Mouse (Mus musculus) right cerebral cortex, postnatal 4 days (tissue): ENCODE measurements at regions not wholly inside any gene's neighbourhood (a gene's known extent, or its start where the extent isn't known, plus 50 kb on each side); places are given as distances from the start of the nearest gene placed in this dataset.

Experiments
- DNase-seq: peaks from one replicate; pipeline ENCODE4 v3.0.0-alpha.2; 2022

DNA sequence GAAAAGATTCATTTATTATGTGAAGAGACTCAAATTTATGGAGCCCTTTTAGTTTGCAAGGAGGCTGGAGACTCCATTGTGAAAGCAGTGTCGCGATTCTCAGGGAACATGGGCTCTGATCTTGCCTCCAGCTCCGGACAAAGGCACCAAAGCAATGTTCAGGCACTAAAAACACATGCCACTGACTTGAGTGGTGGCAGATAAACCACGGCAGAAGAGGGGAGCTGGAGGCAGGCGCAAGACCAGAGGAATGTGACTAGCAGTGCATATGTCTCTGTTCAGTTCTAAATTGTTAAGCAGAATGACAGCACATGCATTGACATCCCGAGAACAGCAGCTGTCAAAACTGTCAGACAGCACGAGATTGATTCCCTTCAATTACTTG lies 98.5 kb upstream of the Trp63 start:
- no peak for DNase-seq

DNA sequence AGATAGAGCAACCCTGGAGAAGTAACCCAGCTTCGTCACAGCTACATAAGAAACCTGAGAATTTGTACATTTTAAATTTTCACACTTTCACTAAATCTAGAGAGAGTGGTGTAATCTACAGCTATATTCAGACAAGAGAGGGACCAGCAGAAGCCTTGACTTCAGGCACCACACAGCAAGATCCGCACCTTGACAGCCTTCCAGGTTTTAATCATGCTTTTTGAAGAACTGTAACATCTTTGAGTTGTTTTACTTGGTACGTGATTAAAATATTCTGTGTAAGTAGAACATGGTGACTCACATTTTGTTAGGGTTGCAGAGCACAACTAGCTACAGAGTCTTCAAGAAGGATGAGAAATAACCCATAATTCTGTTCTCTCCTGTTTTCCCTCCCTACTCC lies 97.6 kb upstream of the Trp63 start:
- DNase-seq = no peak

DNA sequence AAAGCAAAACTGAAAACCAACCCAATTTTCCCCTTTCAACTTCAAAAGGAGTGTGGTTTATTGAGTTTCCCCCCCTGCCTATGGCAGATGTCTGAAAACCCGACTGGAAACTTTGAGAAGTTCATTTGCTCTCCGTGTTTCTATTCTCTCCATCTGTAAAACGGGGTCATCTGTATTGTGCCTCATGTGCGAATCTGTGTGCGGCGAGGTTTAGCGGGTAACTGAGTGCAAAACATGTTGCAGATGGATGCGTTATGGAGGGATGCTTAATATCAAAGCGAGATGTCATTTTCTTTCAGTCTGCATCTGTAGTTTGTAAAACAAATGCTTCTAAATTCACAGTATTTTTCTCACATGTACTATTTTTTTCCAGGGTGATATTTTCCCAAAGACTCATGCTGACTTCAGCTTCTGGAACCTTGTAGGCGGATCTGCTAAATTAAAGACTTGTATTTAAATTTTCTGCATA lies 95.7 kb upstream of the Trp63 start:
- peak; percentile 8 for DNase-seq

DNA sequence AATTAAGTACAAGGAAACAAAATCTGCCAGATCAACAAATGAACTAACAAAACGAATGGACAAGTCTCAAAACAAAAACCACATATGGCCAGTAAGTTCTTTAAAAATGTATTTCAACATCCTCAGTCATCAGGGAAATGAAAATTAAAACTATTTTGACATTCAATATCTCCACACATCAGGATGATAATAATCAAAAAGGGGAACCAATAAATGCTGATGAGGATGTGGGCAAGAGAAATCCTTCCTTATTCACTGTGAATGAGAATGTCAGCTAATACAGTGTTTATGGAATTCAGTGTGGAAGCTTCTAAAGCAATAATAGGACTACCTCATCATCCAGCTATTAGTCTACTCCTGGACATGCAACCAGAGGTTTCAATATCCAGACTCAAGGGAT lies 86.1 kb upstream of the Trp63 start:
- no peak for DNase-seq

DNA sequence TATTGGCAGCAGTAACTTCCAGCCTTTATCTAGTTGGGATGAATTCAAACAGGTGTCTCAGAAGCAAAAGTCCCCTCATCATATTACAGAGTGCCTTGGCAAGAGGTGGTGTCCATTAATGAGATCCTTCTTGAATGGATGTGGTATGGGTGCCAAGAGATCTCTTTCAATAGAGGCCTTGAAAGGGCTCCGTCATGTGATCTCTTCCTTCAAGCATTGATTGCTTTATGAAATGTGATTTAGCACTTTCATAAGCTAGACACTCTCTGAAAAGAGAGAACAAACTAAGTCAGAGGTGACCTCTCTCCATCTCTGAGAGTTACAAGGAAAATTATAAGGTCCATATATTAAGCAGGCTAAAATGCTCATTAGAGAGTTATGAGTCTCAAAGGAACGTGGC lies 80.4 kb upstream of the Trp63 start:
- DNase-seq = no peak

DNA sequence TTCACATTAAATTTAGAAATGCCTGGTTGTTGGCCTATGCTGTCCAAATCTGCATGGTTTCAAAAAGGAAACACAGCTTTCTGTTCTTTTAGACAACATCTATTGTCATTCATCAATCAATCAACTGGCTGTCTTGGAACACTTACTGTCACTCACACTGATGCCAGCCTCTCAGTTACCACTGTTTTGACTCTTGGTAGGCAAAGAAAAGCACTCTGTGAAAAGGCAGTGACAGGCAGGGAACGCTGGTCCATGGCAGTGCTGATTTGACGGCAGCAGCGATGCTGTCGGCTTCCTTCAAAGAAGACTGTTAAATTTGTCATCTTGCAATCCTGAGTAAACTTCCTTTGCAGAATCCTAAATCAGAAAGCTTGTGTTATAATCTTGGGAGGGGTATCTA lies 68.3 kb upstream of the Trp63 start:
- no peak for DNase-seq

DNA sequence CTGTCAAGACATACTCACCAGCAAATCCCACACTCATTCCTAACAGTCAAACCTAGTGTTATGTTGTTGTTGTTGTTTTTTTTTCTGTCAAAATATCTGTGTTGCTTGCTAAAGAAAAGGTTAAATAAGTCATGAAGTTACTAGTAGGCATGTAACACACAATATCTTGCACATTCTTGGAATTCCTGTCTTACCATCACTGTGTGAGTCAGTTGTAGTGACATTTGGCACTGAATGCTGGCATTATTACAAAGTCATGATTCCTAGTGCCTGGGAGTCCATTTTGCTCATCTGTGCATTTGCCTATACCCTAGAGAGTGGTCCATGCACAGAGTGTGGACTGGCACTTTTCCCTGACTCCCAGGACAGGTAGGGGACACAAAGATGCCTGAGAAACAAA lies 67.9 kb upstream of the Trp63 start:
- no peak for DNase-seq

DNA sequence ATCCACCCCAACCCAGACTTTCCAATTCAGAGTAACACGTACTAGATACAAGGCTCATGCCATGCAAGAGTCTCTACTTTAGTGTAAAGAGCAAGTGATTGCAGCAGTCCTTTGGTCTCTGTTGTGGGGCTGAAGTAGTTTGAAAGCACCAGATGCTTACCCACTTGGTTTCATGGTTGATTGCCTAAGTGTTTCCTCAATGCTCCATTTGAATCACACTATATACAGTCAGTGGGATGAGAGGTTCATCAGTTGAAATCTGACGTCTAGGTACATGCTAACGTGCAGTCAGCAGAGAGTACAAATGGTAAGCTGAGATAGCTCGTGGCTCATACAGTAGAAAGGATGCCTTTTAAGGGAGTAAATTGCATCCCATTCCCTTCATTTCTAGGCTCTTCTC lies 64.7 kb upstream of the Trp63 start:
- no peak for DNase-seq

DNA sequence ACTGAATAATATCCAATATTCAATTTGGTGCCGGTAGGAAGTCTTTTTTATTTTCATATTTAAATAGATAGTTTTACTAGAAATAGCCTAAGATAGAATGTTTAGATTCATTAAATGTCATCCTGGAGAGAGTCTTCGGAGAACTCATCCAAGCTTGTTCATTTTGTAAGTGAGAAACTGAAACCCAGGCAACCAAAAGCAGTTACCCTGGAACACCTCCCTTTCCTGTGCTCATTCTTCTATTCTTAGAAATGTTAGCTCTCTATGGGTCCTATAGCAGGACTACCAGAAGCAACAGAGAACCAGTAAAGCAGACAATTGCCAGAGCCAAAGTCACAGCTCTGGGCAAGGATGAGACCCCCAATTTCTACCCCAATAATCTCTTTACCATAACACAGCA lies 60.9 kb upstream of the Trp63 start:
- DNase-seq = no peak

DNA sequence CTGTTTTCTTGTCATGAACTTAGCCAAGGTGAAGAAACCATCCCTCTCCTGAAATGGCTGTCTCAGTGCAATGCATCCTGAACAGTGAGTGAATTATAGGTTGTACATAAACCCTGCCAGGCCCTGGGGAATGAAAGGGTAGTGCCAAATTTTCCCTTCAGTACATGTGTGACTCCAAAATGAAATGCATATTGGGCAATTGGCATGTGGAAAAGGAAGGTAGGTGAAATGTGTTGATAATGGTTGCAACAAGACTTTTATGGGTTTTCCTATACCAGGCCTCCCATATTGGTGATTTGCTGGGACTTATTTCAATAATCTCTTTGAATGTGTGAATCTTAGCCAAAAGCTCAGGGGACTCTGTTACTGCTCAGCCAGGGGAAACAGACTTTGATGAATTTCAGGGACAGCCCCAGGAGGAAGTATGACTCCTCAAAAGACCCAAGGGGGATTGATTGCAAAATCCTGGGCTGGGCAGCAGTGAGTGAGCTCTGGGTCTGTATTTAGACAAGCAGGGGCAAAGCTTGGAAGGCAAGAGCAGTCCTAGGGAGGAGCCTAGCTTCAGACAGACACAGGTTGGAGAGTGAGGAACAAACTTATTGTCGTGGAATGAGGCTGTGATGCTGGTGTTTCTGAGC lies 59.5 kb upstream of the Trp63 start:
- DNase-seq = no peak

DNA sequence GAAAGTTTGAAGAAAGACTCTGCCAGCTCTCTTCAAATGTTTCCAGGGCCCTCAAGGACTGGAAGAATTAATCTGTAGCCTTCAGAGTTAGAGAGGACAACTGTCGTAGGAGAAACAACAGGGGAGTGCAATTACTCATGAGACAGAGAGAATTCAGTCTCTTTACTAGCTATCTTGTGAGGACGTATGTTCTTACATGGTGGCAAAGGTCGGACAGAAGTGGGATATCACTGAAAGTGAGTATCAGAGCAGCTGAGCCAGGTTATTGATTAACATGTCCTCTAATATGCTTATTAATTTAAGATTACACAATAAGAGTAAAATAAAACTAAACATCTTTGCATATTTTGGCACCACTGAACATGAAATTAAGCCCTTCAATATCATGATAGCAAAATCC lies 53.8 kb upstream of the Trp63 start:
- DNase-seq = no peak

DNA sequence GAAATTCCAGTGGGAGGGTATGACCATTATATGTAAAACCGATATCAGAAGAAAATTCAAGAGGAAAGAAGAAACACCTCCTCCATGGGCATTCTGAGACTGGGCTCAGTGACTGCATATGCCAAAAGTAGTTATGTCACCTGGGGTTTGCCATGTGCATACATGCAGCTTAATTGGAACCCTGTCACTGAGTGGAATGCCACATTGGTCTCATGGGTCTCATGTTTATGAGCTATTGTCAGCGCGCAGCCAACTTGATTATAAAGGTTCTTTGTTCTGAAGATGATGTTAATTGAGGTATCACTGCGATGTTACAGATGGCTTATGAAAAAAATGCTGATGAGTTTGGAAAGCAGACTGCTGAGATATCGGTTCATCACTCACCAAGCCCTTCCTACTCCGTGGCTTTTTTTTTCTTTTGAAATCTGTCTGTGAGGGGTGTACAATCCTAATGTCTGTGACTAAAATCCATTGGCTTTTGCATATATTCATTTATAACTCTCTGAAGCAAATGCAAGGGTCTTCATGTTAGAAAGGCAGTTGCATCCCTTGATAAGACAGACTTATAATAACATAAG lies 52.3 kb upstream of the Trp63 start:
- no peak for DNase-seq
